Mouse (Mus musculus) forebrain, embryonic 14.5 days (tissue): ENCODE results near the gene Prkg2. TPM values are rescaled to one million over a fixed set of nuclear protein-coding genes. Genes with fewer than 3 reads are reported as not detected.

Experiments
- ATAC-seq: fragments of 200-750 bp; cut with Nextera tagmentation; 2 replicates; pipeline ENCODE4 v1.8.0; 2017; ENCODE audit warnings: mild to moderate bottlenecking, moderate library complexity
- DNase-seq: peaks from one replicate; pipeline ENCODE4 v3.0.0-alpha.2; 2015; ENCODE audit warnings: low spot score
- H3K27ac ChIP-seq: fragments of 300-500 bp; sonication (generic); 2 replicates; pipeline ENCODE4 v1.5.1; 2014; ENCODE audit warnings: low read depth, mild to moderate bottlenecking, control low read depth, low read length, moderate library complexity
- H3K27me3 ChIP-seq: fragments of 300-500 bp; sonication (generic); replicated peaks from 2 replicates; pipeline ENCODE4 v1.6.1; 2014; ENCODE audit warnings: low read length, control low read depth, mixed read lengths; ENCODE audit not compliant: control insufficient read depth, insufficient read depth
- H3K36me3 ChIP-seq: fragments of 300-500 bp; sonication (generic); 2 replicates; pipeline ENCODE4 v1.6.1; 2014; ENCODE audit warnings: low read length, control low read depth; ENCODE audit not compliant: control insufficient read depth, insufficient read depth
- H3K4me1 ChIP-seq: fragments of 300-500 bp; sonication (generic); 2 replicates; pipeline ENCODE4 v1.6.1; 2014; ENCODE audit warnings: antibody characterized with exemption, low read length, control low read depth; ENCODE audit not compliant: control insufficient read depth, insufficient read depth
- H3K4me2 ChIP-seq: fragments of 300-500 bp; sonication (generic); 2 replicates; pipeline ENCODE4 v1.6.1; 2014; ENCODE audit warnings: mild to moderate bottlenecking, control low read depth, low read length
- H3K4me3 ChIP-seq: fragments of 300-500 bp; sonication (generic); 2 replicates; pipeline ENCODE4 v1.5.1; 2014; ENCODE audit warnings: low read depth, low read length, control low read depth
- H3K9ac ChIP-seq: fragments of 300-500 bp; sonication (generic); 2 replicates; pipeline ENCODE4 v1.6.1; 2014; ENCODE audit warnings: mild to moderate bottlenecking, low read length, control low read depth, moderate library complexity
- H3K9me3 ChIP-seq: fragments of 300-500 bp; sonication (generic); replicated peaks from 2 replicates; pipeline ENCODE4 v1.6.1; 2016; ENCODE audit warnings: low read length, control low read depth, mixed read lengths; ENCODE audit not compliant: control insufficient read depth
- WGBS: fragments of 180-500 bp; shearing (Covaris S2); extraction: QIAGEN DNeasy Blood & Tissue Kit; methylation state at CpG from one replicate; pipeline ENCODE4 v1.1.7; 2014; 5-methylcytosine and 5-hydroxymethylcytosine counted together
- polyA plus RNA-seq: library from polyadenylated mRNA; unstranded; fragments of >200 nt; fragmentation: Nextera tagmentation; extraction: Ambion mirVana; gene quantifications from 2 replicates; pipeline ENCODE4 v1.2.1, GENCODE M21; 2014

Gene Prkg2
- polyA plus RNA-seq, 1 experiment from 2014 or later: 0.97 TPM

- no peaks in the 10 kb centered on the region for H3K9me3 ChIP-seq
- H3K4me3 ChIP-seq: no peak overlapping the region
- peaks cover 26% of the 10 kb centered on the region for H3K4me1 ChIP-seq
- WGBS: 5% methylated on average over 4 of the region's 4 CpGs
- DNase-seq: peak; percentile 65
- H3K9ac ChIP-seq: no peak overlapping the region
- ATAC-seq: peak; percentile 68
- H3K36me3 ChIP-seq: no peaks in the 10 kb centered on the region
- H3K27ac ChIP-seq: peak overlapping the region; percentile 75
- no peak overlapping the region for H3K4me2 ChIP-seq
- no peaks in the 10 kb centered on the region for H3K27me3 ChIP-seq
Observed at GRCm38 (mm10) chr5:98986459-98986858, 50.7 kb downstream of the Prkg2 start.

GRCm38 (mm10) chr5:98986011-98986410 is 51.1 kb downstream of the Prkg2 start:
- H3K4me3 ChIP-seq: no peak overlapping the region
- H3K9me3 ChIP-seq: no peaks in the 10 kb centered on the region
- H3K4me2 ChIP-seq: no peak overlapping the region
- H3K9ac ChIP-seq: no peak overlapping the region
- H3K27ac ChIP-seq: peak overlapping the region; percentile 75
- DNase-seq (no peak), ATAC-seq (no peak)
- 4% methylated on average over 4 of the region's 4 CpGs for WGBS
- H3K27me3 ChIP-seq: no peaks in the 10 kb centered on the region
- H3K36me3 ChIP-seq: no peaks in the 10 kb centered on the region
- H3K4me1 ChIP-seq: peaks cover 26% of the 10 kb centered on the region

GRCm38 (mm10) chr5:98985077-98985476 is 52.1 kb downstream of the Prkg2 start:
- Histone ChIP-seq H3K27me3 (no peaks in the 10 kb centered on the region), H3K9ac (no peak overlapping the region), H3K4me2 (no peak overlapping the region), H3K27ac (peak overlapping the region; percentile 75; the same call in 1 of the 2 replicates), H3K36me3 (no peaks in the 10 kb centered on the region), H3K9me3 (no peaks in the 10 kb centered on the region), H3K4me3 (no peak overlapping the region), H3K4me1 (peaks cover 26% of the 10 kb centered on the region)
- no peak for ATAC-seq
- WGBS: 66% methylated on average over 3 of the region's 3 CpGs
- peak; percentile 47 for DNase-seq

- DNase-seq (no peak), ATAC-seq (no peak)
- Histone ChIP-seq H3K36me3 (no peaks in the 10 kb centered on the region), H3K27me3 (no peaks in the 10 kb centered on the region), H3K4me1 (peaks cover 15% of the 10 kb centered on the region), H3K9me3 (no peaks in the 10 kb centered on the region), H3K4me3 (no peak overlapping the region), H3K4me2 (no peak overlapping the region), H3K9ac (no peak overlapping the region), H3K27ac (no peak overlapping the region)
- WGBS: 85% methylated on average over 7 of the region's 7 CpGs
Observed at GRCm38 (mm10) chr5:98981304-98981703, 55.8 kb downstream of the Prkg2 start.

- DNase-seq (no peak), ATAC-seq (no peak)
- Histone ChIP-seq H3K9ac (no peak overlapping the region), H3K27me3 (no peaks in the 10 kb centered on the region), H3K4me3 (no peak overlapping the region), H3K9me3 (no peaks in the 10 kb centered on the region), H3K27ac (no peak overlapping the region), H3K4me1 (peaks cover 8% of the 10 kb centered on the region), H3K36me3 (no peaks in the 10 kb centered on the region), H3K4me2 (no peak overlapping the region)
- 65% methylated on average over 6 of the region's 6 CpGs for WGBS
Observed at GRCm38 (mm10) chr5:98978316-98978715, 58.8 kb downstream of the Prkg2 start.

- DNase-seq: peak; percentile 92
- Histone ChIP-seq H3K27ac (peak overlapping the region; percentile 50; the same call in 1 of the 2 replicates), H3K36me3 (no peaks in the 10 kb centered on the region), H3K9me3 (no peaks in the 10 kb centered on the region), H3K4me3 (no peak overlapping the region), H3K9ac (no peak overlapping the region), H3K4me1 (peaks cover 8% of the 10 kb centered on the region), H3K27me3 (no peaks in the 10 kb centered on the region), H3K4me2 (0 out of 2 replicates have a peak overlapping the region, but pooled peaks have one; percentile 12)
- peak; percentile 96 for ATAC-seq
- 21% methylated on average over 10 of the region's 10 CpGs for WGBS
Observed at GRCm38 (mm10) chr5:98975877-98976672, 61.1 kb downstream of the Prkg2 start.

- no peak for ATAC-seq
- Histone ChIP-seq H3K27me3 (no peaks in the 10 kb centered on the region), H3K36me3 (no peaks in the 10 kb centered on the region), H3K4me2 (no peak overlapping the region), H3K9ac (no peak overlapping the region), H3K4me3 (no peak overlapping the region), H3K9me3 (no peaks in the 10 kb centered on the region), H3K4me1 (peaks cover 6% of the 10 kb centered on the region; the same call in 1 of the 2 replicates), H3K27ac (no peak overlapping the region)
- 94% methylated on average over 9 of the region's 9 CpGs for WGBS
- DNase-seq: no peak
Observed at GRCm38 (mm10) chr5:98966679-98967078, 70.5 kb downstream of the Prkg2 start.

- ATAC-seq (0 out of 2 replicates have a peak, but pooled peaks have one; percentile 57), DNase-seq (peak; percentile 77)
Observed at GRCm38 (mm10) chr5:98965139-98965538, 72.0 kb downstream of the Prkg2 start.

GRCm38 (mm10) chr5:98964367-98964766 is 72.8 kb downstream of the Prkg2 start:
- Histone ChIP-seq H3K4me2 (no peak overlapping the region), H3K9ac (no peak overlapping the region), H3K9me3 (no peaks in the 10 kb centered on the region), H3K4me3 (no peak overlapping the region), H3K4me1 (peaks cover 6% of the 10 kb centered on the region; the same call in 1 of the 2 replicates), H3K27me3 (no peaks in the 10 kb centered on the region), H3K36me3 (no peaks in the 10 kb centered on the region), H3K27ac (no peak overlapping the region)
- ATAC-seq: no peak
- 69% methylated on average over 6 of the region's 6 CpGs for WGBS
- no peak for DNase-seq

More at GRCm38 (mm10) chr5:98965139-98965538, 72.0 kb downstream of the Prkg2 start:
- Histone ChIP-seq H3K27ac (no peak overlapping the region), H3K4me2 (no peak overlapping the region), H3K27me3 (no peaks in the 10 kb centered on the region), H3K9me3 (no peaks in the 10 kb centered on the region), H3K9ac (no peak overlapping the region), H3K4me3 (no peak overlapping the region), H3K36me3 (no peaks in the 10 kb centered on the region), H3K4me1 (peaks cover 6% of the 10 kb centered on the region; the same call in 1 of the 2 replicates)
- WGBS: 2% methylated on average over 4 of the region's 4 CpGs
